Mouse (Mus musculus): ENCODE measurements at regions not wholly inside any gene's neighbourhood (a gene's known extent, or its start where the extent isn't known, plus 50 kb on each side); places are given as distances from the start of the nearest gene placed in this dataset.
"Not testable (repeated sequence)": the region's sequence is repeated elsewhere in the genome, so short reads cannot be mapped to it uniquely, and the experiment has no call there.

GRCm38 (mm10) chr14:8867641-8868040, 201.6 kb upstream of the 4930452B06Rik start:
- no peaks in the 10 kb centered on the region for H3K9me3 ChIP-seq (ENCODE audit: low read length)
- TF ChIP-seq CTCF (IDR thresholded peaks at IDR 0.05; ENCODE audit: low read depth), result no peak
- DNase-seq (peak; percentile 80), ATAC-seq (peak; percentile 98)
- no peak overlapping the region for H3K9ac ChIP-seq
- no peak overlapping the region for H3K4me2 ChIP-seq (ENCODE audit: low read depth)
- no peak overlapping the region for H3K27ac ChIP-seq (ENCODE audit: low read depth, low read length)
- H3K4me1 ChIP-seq (ENCODE audit: insufficient read depth), result no peaks in the 10 kb centered on the region
- no peak overlapping the region for H3K4me3 ChIP-seq (ENCODE audit: low read depth, low read length)
- no peaks in the 10 kb centered on the region for H3K36me3 ChIP-seq (ENCODE audit: insufficient read depth)
- H3K27me3 ChIP-seq (ENCODE audit: insufficient read depth, low read length), result no peaks in the 10 kb centered on the region
- 65% methylated on average over 5 of the region's 5 CpGs for WGBS

- no peak overlapping the region for H3K4me3 ChIP-seq (ENCODE audit: low read depth, low read length)
- no peak overlapping the region for H3K9ac ChIP-seq
- H3K27ac ChIP-seq (ENCODE audit: low read depth, low read length), result no peak overlapping the region
- DNase-seq, result no peak
- no peak for TF ChIP-seq CTCF (IDR thresholded peaks at IDR 0.05; ENCODE audit: low read depth)
- no peaks in the 10 kb centered on the region for H3K36me3 ChIP-seq (ENCODE audit: insufficient read depth)
- no peak overlapping the region for H3K4me2 ChIP-seq (ENCODE audit: low read depth)
- H3K9me3 ChIP-seq (ENCODE audit: low read length), result no peaks in the 10 kb centered on the region
- no peaks in the 10 kb centered on the region for H3K4me1 ChIP-seq (ENCODE audit: insufficient read depth)
- no peaks in the 10 kb centered on the region for H3K27me3 ChIP-seq (ENCODE audit: insufficient read depth, low read length)
- ATAC-seq, result no peak
These were observed 185.5 kb upstream of the 4930452B06Rik start for GRCm38 (mm10) chr14:8851572-8851971.

GRCm38 (mm10) chr14:8850208-8850607, 184.2 kb upstream of the 4930452B06Rik start:
- H3K9me3 ChIP-seq (ENCODE audit: low read length), result no peaks in the 10 kb centered on the region
- H3K4me1 ChIP-seq (ENCODE audit: insufficient read depth), result no peaks in the 10 kb centered on the region
- no peak overlapping the region for H3K27ac ChIP-seq (ENCODE audit: low read depth, low read length)
- no peak overlapping the region for H3K4me2 ChIP-seq (ENCODE audit: low read depth)
- DNase-seq, result no peak
- no peak overlapping the region for H3K4me3 ChIP-seq (ENCODE audit: low read depth, low read length)
- ATAC-seq, result no peak
- H3K9ac ChIP-seq, result no peak overlapping the region
- H3K27me3 ChIP-seq (ENCODE audit: insufficient read depth, low read length), result no peaks in the 10 kb centered on the region
- H3K36me3 ChIP-seq (ENCODE audit: insufficient read depth), result no peaks in the 10 kb centered on the region
- TF ChIP-seq CTCF (IDR thresholded peaks at IDR 0.05; ENCODE audit: low read depth), result no peak

- DNase-seq (no peak), ATAC-seq (no peak)
- 77% methylated on average over 1 of the region's 1 CpGs for WGBS
- TF ChIP-seq CTCF (IDR thresholded peaks at IDR 0.05; ENCODE audit: low read depth), result no peak
- no peak overlapping the region for H3K4me2 ChIP-seq (ENCODE audit: low read depth)
- H3K27me3 ChIP-seq (ENCODE audit: insufficient read depth, low read length), result no peaks in the 10 kb centered on the region
- no peaks in the 10 kb centered on the region for H3K4me1 ChIP-seq (ENCODE audit: insufficient read depth)
- no peak overlapping the region for H3K27ac ChIP-seq (ENCODE audit: low read depth, low read length)
- H3K4me3 ChIP-seq (ENCODE audit: low read depth, low read length), result no peak overlapping the region
- no peak overlapping the region for H3K9ac ChIP-seq
- H3K36me3 ChIP-seq (ENCODE audit: insufficient read depth), result no peaks in the 10 kb centered on the region
- H3K9me3 ChIP-seq (ENCODE audit: low read length), result no peaks in the 10 kb centered on the region
These were observed 167.5 kb upstream of the 4930452B06Rik start for GRCm38 (mm10) chr14:8833516-8833915.

- DNase-seq; H3K27me3 ChIP-seq (ENCODE audit: insufficient read depth, low read length); H3K9me3 ChIP-seq (ENCODE audit: low read length); H3K4me2 ChIP-seq (ENCODE audit: low read depth); H3K4me3 ChIP-seq (ENCODE audit: low read depth, low read length); ATAC-seq; H3K27ac ChIP-seq (ENCODE audit: low read depth, low read length); H3K9ac ChIP-seq; H3K36me3 ChIP-seq (ENCODE audit: insufficient read depth); H3K4me1 ChIP-seq (ENCODE audit: insufficient read depth): not testable (repeated sequence)
- 70% methylated on average over 23 of the region's 23 CpGs for WGBS
These were observed 134.2 kb upstream of the 4930452B06Rik start for GRCm38 (mm10) chr14:8800217-8800616.

GRCm38 (mm10) chr14:8789348-8789747, 123.3 kb upstream of the 4930452B06Rik start:
- H3K27me3 ChIP-seq (ENCODE audit: insufficient read depth, low read length), result no peaks in the 10 kb centered on the region
- no peaks in the 10 kb centered on the region for H3K36me3 ChIP-seq (ENCODE audit: insufficient read depth)
- no peak for TF ChIP-seq CTCF (IDR thresholded peaks at IDR 0.05; ENCODE audit: low read depth)
- H3K4me1 ChIP-seq (ENCODE audit: insufficient read depth), result no peaks in the 10 kb centered on the region
- no peak overlapping the region for H3K4me2 ChIP-seq (ENCODE audit: low read depth)
- no peak for DNase-seq
- ATAC-seq, result peak; percentile 59
- no peak overlapping the region for H3K9ac ChIP-seq
- no peaks in the 10 kb centered on the region for H3K9me3 ChIP-seq (ENCODE audit: low read length)
- WGBS, result 74% methylated on average over 1 of the region's 1 CpGs
- H3K27ac ChIP-seq (ENCODE audit: low read depth, low read length), result no peak overlapping the region
- no peak overlapping the region for H3K4me3 ChIP-seq (ENCODE audit: low read depth, low read length)

GRCm38 (mm10) chr14:8760541-8760940, 94.5 kb upstream of the 4930452B06Rik start:
- H3K4me1 ChIP-seq (ENCODE audit: insufficient read depth), result 0 out of 2 replicates have a peak, but pooled peaks cover 3% of the 10 kb centered on the region
- no peak for DNase-seq
- H3K9ac ChIP-seq, result no peak overlapping the region
- no peak for TF ChIP-seq CTCF (IDR thresholded peaks at IDR 0.05; ENCODE audit: low read depth)
- H3K9me3 ChIP-seq (ENCODE audit: low read length), result no peaks in the 10 kb centered on the region
- H3K4me2 ChIP-seq (ENCODE audit: low read depth), result no peak overlapping the region
- no peak for ATAC-seq
- H3K27ac ChIP-seq (ENCODE audit: low read depth, low read length), result no peak overlapping the region
- H3K27me3 ChIP-seq (ENCODE audit: insufficient read depth, low read length), result no peaks in the 10 kb centered on the region
- H3K36me3 ChIP-seq (ENCODE audit: insufficient read depth), result no peaks in the 10 kb centered on the region
- WGBS, result 42% methylated on average over 2 of the region's 2 CpGs
- no peak overlapping the region for H3K4me3 ChIP-seq (ENCODE audit: low read depth, low read length)

GRCm38 (mm10) chr14:8736831-8737230, 70.8 kb upstream of the 4930452B06Rik start:
- 4% methylated on average over 4 of the region's 4 CpGs for WGBS
- Histone ChIP-seq H3K27me3 (ENCODE audit: insufficient read depth, low read length) (no peaks in the 10 kb centered on the region), H3K4me3 (ENCODE audit: low read depth, low read length) (no peak overlapping the region), H3K9me3 (ENCODE audit: low read length) (no peaks in the 10 kb centered on the region), H3K9ac (no peak overlapping the region), H3K4me2 (ENCODE audit: low read depth) (no peak overlapping the region), H3K4me1 (ENCODE audit: insufficient read depth) (no peaks in the 10 kb centered on the region), H3K36me3 (ENCODE audit: insufficient read depth) (no peaks in the 10 kb centered on the region), H3K27ac (ENCODE audit: low read depth, low read length) (no peak overlapping the region)
- ATAC-seq (no peak), DNase-seq (no peak)
- no peak for TF ChIP-seq CTCF (IDR thresholded peaks at IDR 0.05; ENCODE audit: low read depth)
